Mouse (Mus musculus): Measurements from ENCODE around the gene Auh.

GRCm38 (mm10) chr13:52880386-52880785 is 49.1 kb downstream of the Auh start:
- TF ChIP-seq POLR2A (IDR thresholded peaks at IDR 0.05; ENCODE audit: control insufficient read depth, extremely low read depth, insufficient read depth, low read length, poor library complexity) (no peak), CTCF (IDR thresholded peaks at IDR 0.05; ENCODE audit: borderline replicate concordance, control insufficient read depth, extremely low read depth, insufficient read depth, low read length, poor library complexity) (no peak)

Measured in thymus, adult 2 months (tissue).